ENCODE assay signal across 8 mouse cellular contexts in the genomic region with DNA sequence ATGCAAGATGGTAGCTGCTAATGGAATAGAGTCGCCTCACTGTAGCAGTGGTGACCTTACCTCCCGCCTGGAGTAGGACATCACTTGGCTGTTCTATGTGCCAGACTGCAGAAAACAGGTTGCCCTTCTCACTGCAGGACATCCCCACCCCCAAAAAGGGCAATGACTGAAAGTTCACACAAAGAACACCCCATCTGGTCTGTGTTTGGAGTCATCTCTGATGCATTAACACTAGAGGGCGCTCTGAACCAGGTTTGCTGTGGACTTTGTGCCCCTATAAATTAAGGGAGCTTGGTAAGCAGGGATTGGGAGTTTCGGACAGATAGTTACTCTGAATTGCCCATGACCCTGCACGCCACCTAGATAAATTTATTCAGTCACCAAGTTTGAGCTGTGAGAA. TPM values are rescaled to one million over a fixed set of nuclear protein-coding genes. Genes with fewer than 3 reads are reported as not detected.
DNase-seq lines count a peak whose midpoint lies in the region; ATAC-seq and TF ChIP-seq lines count a peak whose summit lies in the region.

No protein-coding gene starts in this region.

- H3K4me1 ChIP-seq in forebrain, embryonic 12.5 days = no peaks in the 10 kb centered on the region
- H3K4me1 ChIP-seq in lung, postnatal 0 days (ENCODE audit: insufficient read depth, low read depth, low read length) = no peaks in the 10 kb centered on the region

- peak; percentile 85 for TF ChIP-seq CTCF in lung, postnatal 0 days (IDR thresholded peaks at IDR 0.05)

- 27% methylated on average over 5 of the region's 5 CpGs for WGBS in forebrain, embryonic 12.5 days
- 25% methylated on average over 5 of the region's 5 CpGs for WGBS in lung, postnatal 0 days

- no peaks in the 10 kb centered on the region for H3K36me3 ChIP-seq in forebrain, embryonic 12.5 days (replicated peaks)
- H3K36me3 ChIP-seq in lung, postnatal 0 days (ENCODE audit: insufficient read depth, low read length) = no peaks in the 10 kb centered on the region

- H3K27ac ChIP-seq in forebrain, embryonic 12.5 days = no peak overlapping the region
- H3K27ac ChIP-seq in lung, postnatal 0 days (ENCODE audit: low read length) = no peak overlapping the region

- H3K9ac ChIP-seq in forebrain, embryonic 12.5 days = no peak overlapping the region
- H3K9ac ChIP-seq in lung, postnatal 0 days (replicated peaks; ENCODE audit: low read depth) = no peak overlapping the region

- H3K4me2 ChIP-seq in forebrain, embryonic 12.5 days = no peak overlapping the region
- H3K4me2 ChIP-seq in lung, postnatal 0 days (replicated peaks; ENCODE audit: low read depth, low read length) = no peak overlapping the region

- no peaks in the 10 kb centered on the region for H3K9me3 ChIP-seq in forebrain, embryonic 12.5 days
- H3K9me3 ChIP-seq in lung, postnatal 0 days (ENCODE audit: low read length) = no peaks in the 10 kb centered on the region

- no peak for TF ChIP-seq EP300 in lung, postnatal 0 days (IDR thresholded peaks at IDR 0.05)

- H3K4me3 ChIP-seq in forebrain, embryonic 12.5 days (replicated peaks) = no peak overlapping the region
- no peak overlapping the region for H3K4me3 ChIP-seq in lung, postnatal 0 days (ENCODE audit: low read depth, low read length)

- no peak for DNase-seq in frontal cortex, postnatal 25 days (ENCODE audit: low spot score in 2 of 2)
- peak; percentile 40 for DNase-seq in thymus, postnatal 0 days (ENCODE audit: low spot score)
- DNase-seq in thymus, adult 18-20 months = no peak
- DNase-seq in lung, postnatal 0 days (ENCODE audit: low spot score) = peak; percentile 76
- DNase-seq in urinary bladder, postnatal 14 days (ENCODE audit: low spot score) = no peak
- DNase-seq in right cerebral cortex, postnatal 10 days (ENCODE audit: low spot score in 2 of 2) = no peak

- ATAC-seq in frontal cortex, adult (ENCODE audit: low TSS enrichment) = peak; percentile 50; the same call in 1 of the 2 replicates
- ATAC-seq in forebrain, embryonic 12.5 days (ENCODE audit: low FRiP score) = 0 out of 2 replicates have a peak, but pooled peaks have one; percentile 30
- peak; percentile 38; the same call in 1 of the 2 replicates for ATAC-seq in lung, postnatal 0 days

- H3K27me3 ChIP-seq in forebrain, embryonic 12.5 days = no peaks in the 10 kb centered on the region
- H3K27me3 ChIP-seq in lung, postnatal 0 days (replicated peaks; ENCODE audit: insufficient read depth, low read length) = no peaks in the 10 kb centered on the region

RNA-seq across cellular contexts. Expression of gene Lrrc20, which starts 8.7 kb away (rescaled TPM):
- 3.5 and 4.5 TPM in 2 replicates for polyA plus RNA-seq in thymus, postnatal 0 days (2015; fragmentation: Nextera tagmentation; extraction: Ambion mirVana)
- 14.4 and 15.7 TPM in 2 replicates for polyA plus RNA-seq in forebrain, embryonic 12.5 days (2016; fragmentation: Nextera tagmentation; extraction: Ambion mirVana)
- polyA plus RNA-seq in lung, postnatal 0 days (2015; fragmentation: Nextera tagmentation; extraction: Ambion mirVana) = 5.8 and 6.6 TPM in 2 replicates

RNA-seq across cellular contexts. Expression of gene Eif4ebp2, which starts 14.4 kb away (rescaled TPM):
- 83.7 and 91.5 TPM in 2 replicates for polyA plus RNA-seq in thymus, postnatal 0 days (2015; fragmentation: Nextera tagmentation; extraction: Ambion mirVana)
- polyA plus RNA-seq in forebrain, embryonic 12.5 days (2016; fragmentation: Nextera tagmentation; extraction: Ambion mirVana) = 87.6 and 88.3 TPM in 2 replicates
- polyA plus RNA-seq in lung, postnatal 0 days (2015; fragmentation: Nextera tagmentation; extraction: Ambion mirVana) = 61.3 and 62.5 TPM in 2 replicates

RNA-seq across cellular contexts. Expression of gene Nodal, which starts 49.1 kb away (rescaled TPM):
- polyA plus RNA-seq in thymus, postnatal 0 days (2015; fragmentation: Nextera tagmentation; extraction: Ambion mirVana) = 0.08 TPM in 2 replicates
- 0.15 TPM in 1 of 2 replicates, not detected in the other for polyA plus RNA-seq in forebrain, embryonic 12.5 days (2016; fragmentation: Nextera tagmentation; extraction: Ambion mirVana)
- 0.37 TPM in 2 replicates for polyA plus RNA-seq in lung, postnatal 0 days (2015; fragmentation: Nextera tagmentation; extraction: Ambion mirVana)

Comparison
In these comparisons a context has a peak if more than half of its experiments do, and no peak if none do; other contexts are left out.
1. DNase-seq: peak in thymus, postnatal 0 days (single experiment) and lung, postnatal 0 days (single experiment); none in frontal cortex, postnatal 25 days (0 of 2), thymus, adult 18-20 months (0 of 2), urinary bladder, postnatal 14 days (single experiment) and right cerebral cortex, postnatal 10 days (0 of 2).
2. Peak in every context shown above with its lines, with median percentiles within 50 percentile points of each other: ATAC-seq.